Mouse (Mus musculus) limb, embryonic 14.5 days (tissue): ENCODE results near the gene Actg1. TPM values are rescaled to one million over a fixed set of nuclear protein-coding genes. Genes with fewer than 3 reads are reported as not detected.
"Not testable (repeated sequence)": the region's sequence is repeated elsewhere in the genome, so short reads cannot be mapped to it uniquely, and the experiment has no call there.

ENCODE experiments used
- ATAC-seq: fragments of 200-750 bp; cut with Nextera tagmentation; 2 replicates; pipeline ENCODE4 v1.8.0; 2017; ENCODE audit warnings: low read depth, moderate number of reproducible peaks, moderate TSS enrichment; ENCODE audit not compliant: low FRiP score
- DNase-seq: peaks from one replicate; pipeline ENCODE4 v3.0.0-alpha.2; 2015; ENCODE audit warnings: low spot score
- H3K27ac ChIP-seq: fragments of 300-500 bp; sonication (generic); replicated peaks from 2 replicates; pipeline ENCODE4 v1.5.1; 2014; ENCODE audit warnings: low read depth, mild to moderate bottlenecking, low read length, moderate library complexity, mixed read lengths
- H3K27me3 ChIP-seq: fragments of 300-500 bp; sonication (generic); 2 replicates; pipeline ENCODE4 v1.6.1; 2014; ENCODE audit warnings: low read length, mixed read lengths; ENCODE audit not compliant: control insufficient read depth, insufficient read depth
- H3K36me3 ChIP-seq: fragments of 300-500 bp; sonication (generic); 2 replicates; pipeline ENCODE4 v1.6.1; 2014; ENCODE audit warnings: mild to moderate bottlenecking, low read length, moderate library complexity, mixed read lengths; ENCODE audit not compliant: control insufficient read depth, insufficient read depth
- H3K4me1 ChIP-seq: fragments of 300-500 bp; sonication (generic); 2 replicates; pipeline ENCODE4 v1.6.1; 2014; ENCODE audit warnings: antibody characterized with exemption, low read length, mixed read lengths; ENCODE audit not compliant: control insufficient read depth, insufficient read depth
- H3K4me2 ChIP-seq: fragments of 300-500 bp; sonication (generic); replicated peaks from 2 replicates; pipeline ENCODE4 v1.6.1; 2014; ENCODE audit warnings: low read depth, mild to moderate bottlenecking, low read length, moderate library complexity; ENCODE audit not compliant: severe bottlenecking
- H3K4me3 ChIP-seq: fragments of 300-500 bp; sonication (generic); replicated peaks from 2 replicates; pipeline ENCODE4 v1.5.1; 2014; ENCODE audit warnings: low read length
- H3K9ac ChIP-seq: fragments of 300-500 bp; sonication (generic); 2 replicates; pipeline ENCODE4 v1.6.1; 2014; ENCODE audit warnings: mild to moderate bottlenecking, low read depth, low read length, moderate library complexity; ENCODE audit not compliant: severe bottlenecking
- H3K9me3 ChIP-seq: fragments of 300-500 bp; sonication (generic); 2 replicates; pipeline ENCODE4 v1.6.1; 2016; ENCODE audit warnings: low read length; ENCODE audit not compliant: control insufficient read depth
- POLR2A ChIP-seq: fragments of 200-500 bp; IDR thresholded peaks from 2 replicates; pipeline ENCODE4 v1.8.0; 2012; ENCODE audit warnings: inconsistent platforms, mild to moderate bottlenecking, moderate library complexity, borderline replicate concordance; ENCODE audit not compliant: insufficient read depth, insufficient read length; ENCODE audit errors: extremely low read depth
- WGBS: fragments of 180-500 bp; shearing (Covaris S2); extraction: QIAGEN DNeasy Blood & Tissue Kit; methylation state at CpG from one replicate; pipeline ENCODE4 v1.1.7; 2014; 5-methylcytosine and 5-hydroxymethylcytosine counted together
- polyA plus RNA-seq, 2 experiments: library from polyadenylated mRNA; depleted of rRNA in 1 of 2; stranded (reverse) in 1 of 2; unstranded in 1 of 2; fragments of >200 nt; fragmentation: Nextera tagmentation in 1 of 2; extraction: Ambion mirVana in 1 of 2; gene quantifications; 2 replicates each; pipeline versions ENCODE4 v1.2.1 to v1.2.3; 2012 to 2014

Actg1 gene
- polyA plus RNA-seq, 2 experiments: 1,359 to 2,223 TPM

GRCm38 (mm10) chr11:120347301-120347700 is 1.0 kb downstream of the Actg1 start:
- Histone ChIP-seq H3K9me3 (no peaks in the 10 kb centered on the region), H3K9ac (peak overlapping the region; percentile 100), H3K27me3 (no peaks in the 10 kb centered on the region), H3K4me2 (peak overlapping the region; percentile 82), H3K36me3 (peaks cover 22% of the 10 kb centered on the region), H3K4me1 (peaks cover 14% of the 10 kb centered on the region), H3K4me3 (peak overlapping the region; percentile 100), H3K27ac (0 out of 2 replicates have a peak overlapping the region, but pooled peaks have one; percentile 41)
- ATAC-seq (no peak), DNase-seq (no peak)
- no peak for TF ChIP-seq POLR2A
- 4% methylated on average over 8 of the region's 10 CpGs for WGBS

GRCm38 (mm10) chr11:120346383-120347034 is 1.8 kb downstream of the Actg1 start:
- ATAC-seq, H3K27ac ChIP-seq, DNase-seq, H3K9me3 ChIP-seq, H3K27me3 ChIP-seq: not testable (repeated sequence)
- peak overlapping the region; percentile 64 for H3K4me2 ChIP-seq
- peaks cover 12% of the 10 kb centered on the region for H3K4me1 ChIP-seq
- 61% methylated on average over 8 of the region's 13 CpGs for WGBS
- peak overlapping the region; percentile 45 for H3K9ac ChIP-seq
- peaks cover 22% of the 10 kb centered on the region for H3K36me3 ChIP-seq
- peak overlapping the region; percentile 39 for H3K4me3 ChIP-seq

DNA sequence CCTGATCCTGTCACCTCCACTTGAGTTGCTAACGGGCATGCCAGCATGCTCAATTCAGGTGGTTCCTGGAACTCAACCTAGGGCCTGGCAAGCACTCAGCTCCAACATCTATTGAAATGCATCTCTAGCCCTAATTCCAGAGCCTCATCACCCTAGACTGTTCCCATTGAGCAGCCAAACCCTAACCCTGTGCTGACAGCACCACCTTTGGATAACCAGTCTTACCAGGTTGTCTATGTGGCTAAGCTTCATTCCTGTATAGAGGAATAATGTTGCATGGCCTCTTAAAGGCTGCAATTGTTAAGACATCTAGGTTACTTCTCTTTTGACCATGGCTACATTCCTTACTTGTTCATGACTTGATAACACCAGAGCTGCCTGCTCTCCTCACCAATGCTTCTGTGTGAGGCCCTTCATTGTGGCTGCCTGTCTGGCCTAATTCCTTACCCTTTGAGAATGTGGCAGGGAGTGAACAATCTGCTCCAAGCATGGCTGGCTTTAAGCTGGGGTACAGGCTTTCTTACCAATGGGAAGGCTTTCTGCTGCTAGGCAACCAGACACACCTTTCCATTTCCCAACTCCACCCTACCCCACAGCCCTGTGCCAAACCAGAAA is 3.2 kb downstream of the Actg1 start:
- no peak overlapping the region; the same call in 1 of the 2 replicates for H3K9ac ChIP-seq

DNA sequence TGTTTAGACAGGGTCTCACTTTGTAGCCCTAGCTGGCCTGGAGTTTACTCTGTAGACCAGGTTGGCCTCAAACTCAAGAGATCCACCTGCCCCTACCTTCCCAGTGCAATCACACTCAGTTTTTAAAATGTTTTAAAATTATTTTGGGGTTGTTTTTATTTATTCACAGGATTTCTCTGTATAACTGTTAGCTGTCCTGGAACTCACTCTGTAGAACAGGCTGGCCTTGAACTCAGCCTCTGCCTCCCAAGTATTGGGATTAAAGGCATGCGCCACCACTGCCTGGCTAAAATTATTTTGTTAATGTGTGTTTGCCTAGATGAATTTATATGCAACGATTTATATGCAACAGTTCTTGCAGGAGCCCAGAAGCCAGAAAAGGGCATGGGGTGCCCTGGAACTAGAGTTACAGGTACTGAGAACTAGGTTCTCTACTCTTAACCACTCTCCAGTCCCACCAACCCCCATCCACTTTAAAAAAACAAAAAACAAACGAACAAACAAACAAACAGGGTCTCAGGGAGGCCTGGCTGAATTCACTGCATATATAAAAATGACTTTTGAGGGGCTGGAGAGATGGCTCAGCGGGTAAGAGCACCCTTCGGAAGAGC is 3.9 kb downstream of the Actg1 start:
- no peak overlapping the region for H3K9ac ChIP-seq
- no peak overlapping the region for H3K4me2 ChIP-seq
- ATAC-seq (no peak), DNase-seq (peak; percentile 2)
- H3K4me3 ChIP-seq: no peak overlapping the region
- 63% methylated on average over 5 of the region's 5 CpGs for WGBS
- H3K27ac ChIP-seq: no peak overlapping the region
- no peaks in the 10 kb centered on the region for H3K9me3 ChIP-seq
- peaks cover 3% of the 10 kb centered on the region; the same call in 1 of the 2 replicates for H3K4me1 ChIP-seq
- TF ChIP-seq POLR2A: no peak
- peaks cover 22% of the 10 kb centered on the region for H3K36me3 ChIP-seq
- no peaks in the 10 kb centered on the region for H3K27me3 ChIP-seq

More for the DNA sequence above, 3.2 kb downstream of the Actg1 start:
- H3K4me1 ChIP-seq: peaks cover 3% of the 10 kb centered on the region; the same call in 1 of the 2 replicates
- no peak for TF ChIP-seq POLR2A
- H3K27ac ChIP-seq: no peak overlapping the region
- no peaks in the 10 kb centered on the region for H3K27me3 ChIP-seq
- H3K4me3 ChIP-seq: peak overlapping the region; percentile 18
- ATAC-seq: no peak
- DNase-seq: peak; percentile 7
- peak overlapping the region; percentile 39 for H3K4me2 ChIP-seq
- H3K9me3 ChIP-seq: no peaks in the 10 kb centered on the region
- H3K36me3 ChIP-seq: peaks cover 22% of the 10 kb centered on the region
- WGBS: 29% methylated on average over 1 of the region's 1 CpGs

DNA sequence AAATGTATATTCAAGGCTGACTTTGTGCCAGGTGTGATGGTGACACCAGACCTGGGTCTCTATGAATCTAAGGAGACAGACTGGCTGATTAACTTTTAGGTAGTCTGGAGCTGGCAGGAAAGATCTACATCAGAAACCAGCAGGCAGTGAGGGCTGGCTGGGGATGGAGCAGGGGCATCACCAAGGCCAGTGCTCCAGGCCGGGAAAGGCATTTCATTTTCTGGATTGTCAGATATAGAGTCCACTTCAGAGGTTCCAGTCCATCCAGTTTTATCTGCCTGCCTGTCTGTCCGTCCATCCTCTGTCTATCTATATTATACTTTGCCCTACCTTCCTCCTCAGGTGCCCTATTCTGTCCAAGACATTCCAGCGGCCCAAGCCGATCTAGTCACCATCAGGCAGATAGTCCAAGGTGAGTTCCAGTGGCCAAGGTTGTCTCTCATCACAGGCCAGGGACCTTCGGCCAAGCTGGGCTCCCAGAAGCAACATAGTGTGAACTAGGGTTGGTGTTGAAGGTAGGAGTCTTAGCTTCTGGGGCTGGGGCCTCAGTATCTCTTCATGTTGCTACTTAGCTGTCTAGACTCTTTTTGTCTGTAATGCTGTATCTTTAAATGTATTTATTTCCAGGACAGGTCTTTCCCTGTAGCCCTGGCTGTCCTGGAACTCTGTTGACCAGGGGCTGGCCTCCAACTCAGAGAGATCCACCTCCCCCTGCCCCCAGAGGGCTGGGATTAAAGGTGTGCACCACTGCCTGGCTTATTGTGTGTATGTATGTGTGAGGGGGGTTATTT is 4.6 kb downstream of the Actg1 start:
- H3K36me3 ChIP-seq: peaks cover 22% of the 10 kb centered on the region
- DNase-seq (no peak), ATAC-seq (no peak)
- H3K27me3 ChIP-seq: no peaks in the 10 kb centered on the region
- H3K27ac ChIP-seq: no peak overlapping the region
- 73% methylated on average over 5 of the region's 5 CpGs for WGBS
- H3K4me3 ChIP-seq: no peak overlapping the region
- H3K9ac ChIP-seq: no peak overlapping the region
- no peaks in the 10 kb centered on the region for H3K9me3 ChIP-seq
- peaks cover 3% of the 10 kb centered on the region; the same call in 1 of the 2 replicates for H3K4me1 ChIP-seq
- TF ChIP-seq POLR2A: no peak
- no peak overlapping the region for H3K4me2 ChIP-seq
